Mouse (Mus musculus) ES-E14 (cell line): ENCODE results near the gene Tcea2. TPM values are rescaled to one million over a fixed set of nuclear protein-coding genes. Genes with fewer than 3 reads are reported as not detected.

ENCODE experiments used
- DNase-seq: peaks from one replicate; pipeline ENCODE4 v3.0.0-alpha.2; 2013; ENCODE audit warnings: low read depth, low spot score
- H3K27ac ChIP-seq: 2 replicates; pipeline ENCODE4 v1.5.1; 2012; ENCODE audit warnings: low read depth, mild to moderate bottlenecking, low read length, moderate library complexity, mixed read lengths; ENCODE audit not compliant: poor library complexity, insufficient read depth, severe bottlenecking
- H3K36me3 ChIP-seq: 2 replicates; pipeline ENCODE4 v1.6.1; 2012; ENCODE audit warnings: mild to moderate bottlenecking, low read length, moderate library complexity, mixed read lengths; ENCODE audit not compliant: control insufficient read depth, poor library complexity, insufficient read depth, severe bottlenecking
- H3K4me1 ChIP-seq, 2 experiments: fragments of 150-350 bp in 1 of 2; sonication (generic) in 1 of 2; 2 replicates each; pipeline ENCODE4 v1.6.1; 2012; ENCODE audit warnings: low read length in 2 of 2, mild to moderate bottlenecking in 1 of 2, mixed read lengths in 1 of 2; ENCODE audit not compliant: control insufficient read depth in 2 of 2, insufficient read depth in 2 of 2, poor library complexity in 1 of 2
- H3K4me3 ChIP-seq, 2 experiments: fragments of 150-350 bp in 1 of 2; sonication (generic) in 1 of 2; 2 replicates each; pipeline ENCODE4 v1.5.1; 2012; ENCODE audit warnings: low read length in 2 of 2, low read depth in 1 of 2, mild to moderate bottlenecking in 1 of 2, mixed read lengths in 1 of 2; ENCODE audit not compliant: insufficient read depth in 1 of 2, poor library complexity in 1 of 2, severe bottlenecking in 1 of 2
- H3K9ac ChIP-seq: 2 replicates; pipeline ENCODE4 v1.6.1; 2012; ENCODE audit warnings: low read depth, mild to moderate bottlenecking, low read length, mixed read lengths; ENCODE audit not compliant: poor library complexity, insufficient read depth, severe bottlenecking
- H3K9me3 ChIP-seq: fragments of 150-350 bp; sonication (generic); 2 replicates; pipeline ENCODE4 v1.6.1; 2012; ENCODE audit warnings: low read depth, mild to moderate bottlenecking, low read length; ENCODE audit not compliant: control insufficient read depth, insufficient read depth
- CHD2 ChIP-seq: IDR thresholded peaks from 2 replicates; pipeline ENCODE4 v1.6.1; 2014; ENCODE audit warnings: mild to moderate bottlenecking, low read depth, low read length, inconsistent platforms
- HCFC1 ChIP-seq: IDR thresholded peaks from 2 replicates; pipeline ENCODE4 v1.6.1; 2012; ENCODE audit warnings: low read length, inconsistent platforms, borderline replicate concordance; ENCODE audit not compliant: insufficient read depth
- MAFK ChIP-seq: IDR thresholded peaks from 2 replicates; pipeline ENCODE4 v1.6.1; 2014; ENCODE audit warnings: mild to moderate bottlenecking, low read depth, low read length, inconsistent platforms; ENCODE audit not compliant: insufficient read depth
- ZC3H11A ChIP-seq: IDR thresholded peaks from 2 replicates; pipeline ENCODE4 v1.6.1; 2012; ENCODE audit warnings: low read depth, mild to moderate bottlenecking, inconsistent platforms, low read length, borderline replicate concordance
- ZNF384 ChIP-seq: IDR thresholded peaks from 2 replicates; pipeline ENCODE4 v1.6.1; 2012; ENCODE audit warnings: low read depth, low read length, inconsistent platforms
- in situ Hi-C, 2 experiments: fragments of 600-800 bp; cut with MboI; formaldehyde crosslinking; loops; one replicate each; pipeline ENCODE4 v1.15.1; 2025; ENCODE audit warnings: low sequenced_read_pairs in 2 of 2, inconsistent platforms in 1 of 2; ENCODE audit not compliant: unreplicated experiment in 2 of 2
- total RNA-seq: library from RNA; depleted of rRNA; stranded (reverse); fragments of 300-350 nt; gene quantifications from 2 replicates; pipeline ENCODE4 v1.2.3, GENCODE M21; 2012

Gene Tcea2
- total RNA-seq, 1 experiment, result 11.4 TPM

- no peak for DNase-seq
- Histone ChIP-seq H3K4me3 (peak overlapping the region; percentile 65 to 68), H3K36me3 (no peaks in the 10 kb centered on the region), H3K4me1 (no peaks in the 10 kb centered on the region; a peak in 1 of 4 replicates), H3K27ac (no peak overlapping the region), H3K9ac (peak overlapping the region; percentile 60), H3K9me3 (no peaks in the 10 kb centered on the region)
- in situ Hi-C loops, result no loop called here
- no peak for TF ChIP-seq CHD2
- TF ChIP-seq MAFK, result no peak
- TF ChIP-seq ZNF384, result no peak
- no peak for TF ChIP-seq HCFC1
- no peak for TF ChIP-seq ZC3H11A
Measured at GRCm38 (mm10) chr2:181680716-181681117, 607 bp downstream of the Tcea2 start.

- H3K9ac ChIP-seq, result no peak overlapping the region
- no peaks in the 10 kb centered on the region; a peak in 1 of 4 replicates for H3K4me1 ChIP-seq
- in situ Hi-C loops, result no loop called here
- no peaks in the 10 kb centered on the region for H3K9me3 ChIP-seq
- no peak for TF ChIP-seq MAFK
- no peak for TF ChIP-seq HCFC1
- no peak for TF ChIP-seq CHD2
- TF ChIP-seq ZNF384, result no peak
- H3K36me3 ChIP-seq, result peaks cover 3% of the 10 kb centered on the region; the same call in 1 of the 2 replicates
- H3K27ac ChIP-seq, result no peak overlapping the region
- DNase-seq, result no peak
- H3K4me3 ChIP-seq, result no peak overlapping the region
Measured at GRCm38 (mm10) chr2:181681978-181682377, 1.9 kb downstream of the Tcea2 start.

- Histone ChIP-seq H3K27ac (no peak overlapping the region), H3K9me3 (no peaks in the 10 kb centered on the region), H3K36me3 (peaks cover 3% of the 10 kb centered on the region; the same call in 1 of the 2 replicates), H3K4me3 (no peak overlapping the region), H3K9ac (no peak overlapping the region), H3K4me1 (no peaks in the 10 kb centered on the region; a peak in 1 of 4 replicates)
- in situ Hi-C loops, result no loop called here
- TF ChIP-seq ZNF384 (no peak), CHD2 (no peak), ZC3H11A (no peak)
- DNase-seq, result no peak
Measured at GRCm38 (mm10) chr2:181683381-181683780, 3.3 kb downstream of the Tcea2 start.

- no peak overlapping the region for H3K27ac ChIP-seq
- in situ Hi-C loops, result no loop called here
- DNase-seq, result no peak
- no peak for TF ChIP-seq ZC3H11A
- no peak for TF ChIP-seq ZNF384
- TF ChIP-seq HCFC1, result no peak
- no peak for TF ChIP-seq CHD2
- no peak for TF ChIP-seq MAFK
- H3K36me3 ChIP-seq, result peaks cover 12% of the 10 kb centered on the region; the same call in 1 of the 2 replicates
- H3K4me3 ChIP-seq, result no peak overlapping the region
- no peaks in the 10 kb centered on the region for H3K4me1 ChIP-seq
- no peaks in the 10 kb centered on the region for H3K9me3 ChIP-seq
- H3K9ac ChIP-seq, result no peak overlapping the region
Measured at GRCm38 (mm10) chr2:181684713-181685112, 4.6 kb downstream of the Tcea2 start.

GRCm38 (mm10) chr2:181685686-181686085 is 5.6 kb downstream of the Tcea2 start:
- H3K4me3 ChIP-seq, result no peak overlapping the region
- in situ Hi-C loops, result no loop called here
- DNase-seq, result no peak

More at GRCm38 (mm10) chr2:181685686-181686085, 5.6 kb downstream of the Tcea2 start:
- TF ChIP-seq MAFK, result no peak
- TF ChIP-seq HCFC1, result no peak
- no peak for TF ChIP-seq ZNF384
- TF ChIP-seq CHD2, result no peak
- TF ChIP-seq ZC3H11A, result no peak
- no peaks in the 10 kb centered on the region for H3K9me3 ChIP-seq
- no peak overlapping the region for H3K27ac ChIP-seq
- H3K9ac ChIP-seq, result no peak overlapping the region
- H3K4me1 ChIP-seq, result no peaks in the 10 kb centered on the region
- peaks cover 14% of the 10 kb centered on the region; the same call in 1 of the 2 replicates for H3K36me3 ChIP-seq
